Mouse (Mus musculus) WW6 (cell line): ENCODE measurements around the gene Fsip1.
"Not testable (repeated sequence)": the region's sequence is repeated elsewhere in the genome, so short reads cannot be mapped to it uniquely, and the experiment has no call there.

Experiments
- DNase-seq: peaks from one replicate; pipeline ENCODE4 v3.0.0-alpha.2; 2013; ENCODE audit warnings: low read depth, low spot score

Gene Fsip1

DNA sequence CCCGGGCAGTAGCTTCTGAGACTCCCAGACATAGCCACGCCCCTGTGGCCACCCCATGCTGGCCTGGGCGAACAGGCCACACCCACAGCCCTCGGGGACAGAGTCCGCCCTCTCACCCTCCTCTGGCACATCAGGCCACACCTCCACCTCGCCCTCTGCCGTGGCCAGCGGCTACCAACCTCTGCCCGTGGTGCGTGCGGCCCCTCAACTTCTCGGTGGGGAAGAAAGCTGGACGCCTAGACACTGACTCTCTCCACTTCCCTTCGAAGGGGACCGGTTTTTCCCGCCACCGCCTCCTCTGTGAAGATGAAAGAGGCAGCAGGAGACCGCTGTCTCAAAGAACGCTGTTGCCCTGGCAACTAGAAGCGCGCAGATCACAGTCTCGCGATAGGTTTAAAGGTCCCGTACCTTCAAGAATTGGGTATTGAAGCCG is at the start of gene Fsip1:
Fsip1 (minus strand) TSS at position 346 of the 433 bp plus-strand sequence.
- peak; percentile 81 for DNase-seq

DNA sequence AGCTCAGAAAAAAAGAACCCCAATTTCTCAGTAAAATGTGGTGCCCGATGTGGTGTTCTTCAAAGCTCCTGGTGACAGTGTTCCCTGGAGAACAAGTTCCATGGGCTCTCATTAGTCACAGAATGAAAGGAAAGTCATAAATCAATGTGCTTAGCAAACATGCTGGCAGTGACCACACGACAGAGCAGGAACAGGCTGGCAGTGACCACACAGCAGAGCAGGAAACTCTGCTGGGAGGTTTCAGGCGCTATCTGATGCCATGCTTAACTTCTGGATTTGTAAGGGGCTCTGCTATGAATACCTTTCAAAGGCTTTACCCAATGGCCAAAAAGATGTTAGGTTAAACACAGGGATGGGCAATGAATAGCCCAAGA is 49.7 kb upstream of the Fsip1 start:
- no peak for DNase-seq

DNA sequence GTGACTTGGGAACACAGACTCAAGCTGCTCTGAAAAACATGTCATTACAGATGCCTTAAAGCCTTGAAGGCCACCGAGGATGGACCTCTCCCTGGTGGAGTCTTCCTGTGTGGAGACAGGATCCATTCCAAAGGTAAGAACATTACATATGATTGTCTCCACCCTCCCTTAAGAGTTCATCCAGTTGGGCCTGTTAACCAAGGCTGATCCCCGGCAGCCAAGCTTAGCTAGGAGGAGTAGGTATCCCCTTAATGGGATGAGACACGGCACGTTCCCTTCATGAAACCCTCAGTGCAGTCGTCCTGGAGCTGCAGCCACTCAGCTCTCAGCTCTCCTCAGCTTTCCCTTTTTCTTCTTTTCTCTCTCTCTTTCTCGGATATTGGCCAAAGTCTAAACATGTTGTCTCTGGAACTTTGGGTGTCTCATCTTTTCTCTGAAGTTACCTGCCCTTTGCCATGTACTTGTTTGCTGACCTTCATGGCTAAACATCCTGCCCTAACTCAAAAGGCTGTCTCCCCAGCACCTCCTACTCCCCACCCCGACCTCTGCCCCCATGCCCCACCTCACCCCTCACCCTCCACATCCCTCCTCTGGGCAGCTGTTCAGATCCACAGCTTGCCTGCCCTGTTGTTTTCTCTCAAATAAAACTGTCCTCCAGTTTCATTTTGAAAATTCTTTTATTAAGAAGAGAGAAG is 49.2 kb upstream of the Fsip1 start:
- no peak for DNase-seq

DNA sequence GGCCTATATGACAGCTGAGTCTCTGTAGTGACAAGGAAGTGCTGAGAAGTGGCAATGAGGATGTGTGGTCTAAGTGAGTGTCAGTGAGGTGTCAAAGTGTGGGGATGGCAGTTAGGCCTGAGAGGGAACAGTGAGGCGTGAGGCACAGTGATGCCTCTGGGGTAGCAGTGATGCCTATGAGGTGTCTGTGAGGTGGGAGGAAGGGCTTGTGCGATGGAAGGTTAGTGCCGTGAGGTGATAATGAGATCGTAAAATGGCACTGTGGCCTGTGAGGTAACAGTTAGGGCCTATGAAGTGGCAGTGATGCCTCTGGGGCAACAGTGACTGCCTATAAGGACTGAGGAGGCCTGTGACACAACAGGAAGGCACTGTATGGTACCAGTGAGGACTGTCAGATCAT is 46.7 kb upstream of the Fsip1 start:
- no peak for DNase-seq

DNA sequence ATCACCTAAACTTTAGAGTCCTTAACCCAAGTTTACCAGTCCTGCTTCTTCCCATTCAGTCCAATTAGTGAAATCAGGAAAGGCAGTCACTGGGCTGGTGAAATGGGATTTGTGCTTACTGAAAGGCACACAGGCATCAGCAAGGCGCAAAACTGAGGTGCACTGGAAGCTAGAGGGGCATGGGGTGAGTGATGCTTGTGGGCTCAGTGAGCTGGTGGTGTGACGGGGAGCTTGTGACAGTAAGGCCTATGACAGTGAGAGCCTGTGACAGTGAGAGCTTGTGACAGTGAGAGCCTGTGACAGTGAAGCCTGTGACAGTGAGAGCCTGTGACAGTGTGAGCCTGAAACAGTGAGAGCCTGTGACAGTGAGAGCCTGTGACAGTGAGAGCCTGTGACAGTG is 44.9 kb upstream of the Fsip1 start:
- no peak for DNase-seq

DNA sequence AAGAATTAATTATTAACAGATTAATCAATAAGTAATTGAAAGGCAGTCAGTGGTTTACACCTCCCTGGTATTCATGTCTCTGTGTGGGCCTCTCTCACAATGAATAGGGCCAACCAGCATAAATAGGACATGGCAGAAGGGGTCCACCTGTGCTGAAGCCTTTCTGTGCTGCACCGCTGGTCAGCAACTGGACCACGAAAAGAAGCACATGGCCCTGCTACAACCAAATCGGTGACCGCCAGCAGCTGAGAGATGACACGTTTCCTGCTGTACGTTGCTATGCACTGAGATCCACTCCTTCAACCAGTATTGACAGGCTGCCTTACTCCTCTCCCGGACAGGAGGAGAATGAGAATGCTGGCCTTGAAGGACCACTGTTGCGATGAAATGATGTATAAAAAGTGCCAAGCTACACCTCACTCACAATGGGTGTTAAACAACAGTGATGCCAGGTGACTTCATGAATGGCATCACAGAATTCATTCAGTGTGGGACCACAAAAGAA is 44.3 kb upstream of the Fsip1 start:
- no peak for DNase-seq

DNA sequence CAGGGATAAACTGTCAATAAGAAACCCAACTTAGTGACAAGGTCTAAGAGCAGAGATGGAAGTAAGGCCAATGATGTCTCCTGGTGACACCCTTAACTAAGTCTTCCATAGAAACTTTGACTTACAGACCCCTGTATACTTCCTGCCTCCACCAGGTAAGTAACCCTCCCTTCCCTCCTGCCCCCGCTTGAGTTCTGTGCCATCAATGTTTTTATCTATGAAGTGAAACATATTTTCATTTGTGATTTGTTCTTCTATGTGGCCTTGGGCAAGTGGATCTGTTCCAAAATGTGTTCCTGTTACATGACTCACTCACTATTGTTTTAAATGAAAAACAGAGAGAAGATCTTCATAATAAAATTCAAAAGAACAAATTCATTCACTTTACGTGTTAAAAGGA is 43.2 kb upstream of the Fsip1 start:
- no peak for DNase-seq

DNA sequence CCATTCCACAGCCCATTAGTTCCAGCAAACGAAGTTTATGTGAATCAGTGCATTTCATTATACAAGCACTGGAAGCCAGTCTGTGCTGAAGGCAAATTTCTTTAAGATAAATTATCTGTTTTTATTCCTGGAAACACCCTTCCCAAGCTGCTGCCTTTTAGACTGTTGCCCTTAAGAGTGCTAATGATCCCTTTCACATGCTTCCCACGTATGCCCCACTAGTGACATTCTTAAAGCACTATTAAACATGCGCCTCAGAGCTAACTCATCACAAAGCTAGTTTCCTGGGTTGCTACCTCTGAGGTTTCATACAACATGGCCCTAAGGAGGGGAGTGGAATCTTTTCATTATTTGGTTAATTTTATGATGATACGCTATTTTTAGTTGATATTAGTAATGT is 41.8 kb upstream of the Fsip1 start:
- no peak for DNase-seq

DNA sequence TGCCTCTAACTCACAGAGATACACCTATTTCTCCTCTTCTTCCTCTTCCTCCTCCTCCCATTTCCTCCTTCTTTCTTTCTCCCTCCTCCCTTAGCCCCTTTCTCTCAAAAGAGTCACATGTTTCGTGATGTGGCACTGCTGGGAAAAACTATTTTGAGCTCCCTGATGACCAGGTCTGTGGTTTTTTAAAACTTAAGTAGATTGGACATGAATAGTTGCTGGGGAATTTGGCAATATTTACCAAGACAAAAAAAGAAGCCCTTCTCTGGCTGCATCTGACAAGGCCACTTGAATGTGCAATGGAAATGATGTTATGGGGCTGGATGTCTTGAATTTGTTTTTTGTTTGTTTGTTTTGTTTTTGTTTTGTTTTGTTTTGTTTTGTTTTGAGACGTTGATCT is 41.2 kb upstream of the Fsip1 start:
- DNase-seq: no peak

DNA sequence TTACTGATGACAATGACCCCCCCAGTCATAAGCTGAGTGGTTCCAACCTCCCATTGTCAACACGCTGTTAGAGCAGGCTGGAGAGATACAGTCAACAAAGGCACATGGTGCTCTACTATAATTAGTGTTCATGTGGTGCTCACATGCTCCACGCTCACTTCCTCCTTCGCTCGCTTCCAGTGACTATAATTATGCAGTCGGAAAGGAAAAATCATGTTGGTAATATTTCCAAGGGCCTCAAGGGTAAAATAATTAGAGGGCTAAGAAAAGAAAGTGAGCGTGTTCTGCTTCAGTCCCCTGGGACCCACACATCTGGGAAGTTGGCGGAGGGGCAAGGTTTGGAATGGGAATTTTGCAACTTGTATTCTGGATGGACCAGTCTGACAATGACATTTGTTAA is 38.7 kb upstream of the Fsip1 start:
- DNase-seq: no peak

DNA sequence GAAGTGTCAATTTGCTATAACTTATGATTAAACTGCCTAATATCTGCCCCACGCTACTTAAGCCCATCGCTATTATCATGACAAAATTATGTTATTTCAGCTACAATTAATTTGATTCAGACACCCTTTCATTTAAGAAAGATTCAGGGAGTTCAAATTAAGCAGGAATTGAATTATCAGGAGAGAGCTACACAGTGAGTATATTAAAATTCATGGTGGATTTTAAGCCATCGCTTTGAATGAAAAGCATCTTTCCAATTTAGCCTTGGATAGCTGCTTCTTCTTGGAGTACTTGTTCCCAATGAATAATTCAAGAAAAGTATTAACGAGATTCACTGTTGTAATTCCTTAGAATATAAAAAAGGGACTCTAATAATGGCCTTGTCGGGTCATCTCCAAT is 36.8 kb upstream of the Fsip1 start:
- DNase-seq: no peak

DNA sequence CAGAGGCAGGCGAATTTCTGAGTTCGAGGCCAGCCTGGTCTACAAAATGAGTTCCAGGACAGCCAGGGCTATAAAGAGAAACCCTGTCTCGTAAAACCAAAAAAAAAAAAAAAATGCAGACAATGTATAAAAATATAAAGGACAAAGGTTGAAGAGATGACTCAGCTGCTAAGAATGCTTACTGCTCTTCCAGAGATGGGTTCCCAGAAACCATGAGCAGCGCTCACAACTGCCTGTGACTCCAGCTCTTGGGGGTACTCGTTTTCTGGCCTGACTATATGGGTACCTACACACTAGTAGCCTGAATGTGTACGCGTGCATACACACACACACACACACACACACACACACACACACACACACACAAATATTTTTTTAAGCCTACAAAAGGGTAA is 32.3 kb upstream of the Fsip1 start:
- not testable (repeated sequence) for DNase-seq

DNA sequence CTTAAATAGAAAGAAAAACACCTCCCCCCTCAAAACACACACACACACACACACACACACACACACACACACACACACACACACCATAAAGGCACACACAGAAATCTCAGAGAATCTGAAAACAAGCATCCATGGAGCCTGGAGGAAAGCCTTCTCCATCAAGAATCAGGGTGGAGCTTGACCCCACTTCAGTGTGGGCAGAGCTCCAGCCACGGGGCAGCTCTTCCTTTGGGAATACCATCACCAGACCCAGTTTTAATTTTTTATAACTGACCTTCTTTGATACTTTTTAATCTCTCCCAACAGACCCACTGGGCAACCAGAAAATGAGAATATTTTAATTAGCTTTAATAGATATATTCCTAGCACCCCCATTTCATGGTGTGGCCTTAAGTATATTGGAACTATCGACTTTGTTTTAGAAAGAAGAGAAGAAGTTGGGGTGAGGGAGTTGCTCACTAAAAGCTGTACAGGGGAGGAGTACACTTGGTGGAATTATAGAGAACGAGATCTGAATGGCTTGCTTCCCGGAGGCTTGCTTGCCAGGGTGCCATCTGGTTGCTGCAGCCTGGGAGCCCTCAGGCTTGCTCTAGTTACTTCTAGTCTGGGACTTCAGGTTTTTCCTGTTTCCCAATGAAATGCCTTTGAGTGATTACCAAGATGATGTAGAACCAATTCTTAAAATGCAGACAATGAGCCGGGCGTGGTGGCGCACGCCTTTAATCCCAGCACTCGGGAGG is 31.7 kb upstream of the Fsip1 start:
- no peak for DNase-seq

DNA sequence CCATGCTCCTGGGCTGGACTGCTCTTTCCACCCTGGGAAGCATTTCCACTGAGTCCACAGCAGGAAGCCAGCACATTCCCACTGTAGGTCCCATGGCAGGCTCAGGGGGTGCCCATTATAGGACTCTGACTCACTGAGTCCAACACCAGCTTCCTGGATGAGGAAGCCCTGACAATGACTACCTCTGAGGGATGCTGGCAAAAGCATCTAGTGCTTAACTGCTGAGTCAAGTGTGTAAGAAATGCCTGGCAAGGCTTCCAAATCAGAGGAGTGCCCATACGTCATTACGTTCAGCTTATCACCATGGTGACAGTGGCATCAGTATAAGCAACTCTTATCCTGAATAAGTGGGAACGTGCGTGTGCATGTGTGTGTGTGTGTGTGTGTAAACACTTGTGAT is 30.9 kb upstream of the Fsip1 start:
- no peak for DNase-seq

DNA sequence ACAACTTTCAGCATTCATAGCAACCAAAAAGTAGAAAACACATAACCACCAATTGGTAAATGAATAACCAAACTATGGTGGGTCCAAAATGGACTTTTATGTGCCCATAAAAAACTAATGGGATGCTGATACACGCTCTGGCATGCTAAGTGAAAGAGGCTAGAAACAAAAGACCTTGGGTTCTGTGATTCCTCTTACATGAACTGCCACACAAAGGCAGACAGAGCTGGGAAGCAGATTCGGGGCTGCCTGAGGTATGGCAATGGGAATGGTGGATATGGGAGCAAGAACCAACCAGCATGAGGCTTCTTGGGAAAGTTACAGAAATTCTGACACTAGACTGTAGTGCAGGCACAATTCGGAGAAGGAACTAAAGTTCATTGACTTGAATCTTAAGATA is 25.7 kb upstream of the Fsip1 start:
- DNase-seq: no peak

DNA sequence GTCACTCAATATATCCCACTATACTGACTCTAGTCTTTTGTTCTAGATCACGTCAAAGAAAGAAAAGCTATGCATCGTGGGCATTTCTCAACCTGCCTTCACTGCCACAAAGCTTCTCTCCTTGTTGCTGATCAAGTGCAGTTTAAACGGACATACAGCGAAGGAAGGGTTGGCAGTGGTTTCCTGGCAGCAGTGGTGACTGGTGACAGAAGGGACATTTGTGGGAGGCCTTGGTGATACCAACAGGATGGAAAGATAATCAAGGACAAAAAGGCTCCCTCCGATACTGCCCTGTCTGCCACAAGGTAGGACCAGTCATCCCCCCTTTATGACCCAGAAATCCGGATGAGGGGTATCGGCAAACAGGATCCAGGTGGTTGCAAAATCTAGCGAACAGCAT is 21.5 kb upstream of the Fsip1 start:
- DNase-seq: no peak

DNA sequence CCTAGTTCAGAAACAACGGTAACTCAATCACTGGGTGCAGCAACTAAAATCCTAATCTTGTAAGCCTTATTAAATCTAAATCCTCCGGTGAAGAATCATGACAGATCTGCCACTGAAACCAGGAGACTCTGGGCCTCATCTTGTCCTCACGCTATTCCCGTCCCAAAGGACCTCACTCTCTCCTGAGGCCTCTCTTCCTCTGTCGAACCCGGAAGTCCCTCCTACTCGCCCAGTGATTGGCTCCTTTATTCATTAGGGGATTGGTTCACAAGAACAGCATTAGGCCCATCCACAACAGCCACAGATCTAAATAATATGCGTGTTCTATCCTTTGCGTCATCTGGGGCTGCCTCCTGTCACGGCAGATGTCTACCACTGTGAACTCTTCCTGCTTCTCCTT is 14.8 kb upstream of the Fsip1 start:
- no peak for DNase-seq

DNA sequence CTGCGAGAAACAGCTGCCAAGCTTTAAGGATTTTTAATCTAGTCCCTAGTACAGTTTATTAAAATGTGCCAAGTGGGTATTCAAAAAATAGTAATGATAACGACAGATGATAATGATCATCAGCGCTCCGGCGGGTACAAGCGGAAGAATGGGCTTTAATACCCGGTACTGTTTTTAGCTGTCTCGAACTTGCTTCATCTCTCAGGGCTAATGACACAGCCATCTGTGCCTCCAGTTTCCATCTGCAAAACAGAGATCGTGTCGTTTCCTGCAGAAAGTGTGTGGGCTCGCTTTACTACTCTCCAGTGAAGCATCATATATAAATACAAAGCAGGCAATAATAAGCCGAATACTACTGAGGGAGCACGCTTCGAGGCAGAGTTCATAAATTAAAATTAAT is 13.4 kb upstream of the Fsip1 start:
- no peak for DNase-seq

DNA sequence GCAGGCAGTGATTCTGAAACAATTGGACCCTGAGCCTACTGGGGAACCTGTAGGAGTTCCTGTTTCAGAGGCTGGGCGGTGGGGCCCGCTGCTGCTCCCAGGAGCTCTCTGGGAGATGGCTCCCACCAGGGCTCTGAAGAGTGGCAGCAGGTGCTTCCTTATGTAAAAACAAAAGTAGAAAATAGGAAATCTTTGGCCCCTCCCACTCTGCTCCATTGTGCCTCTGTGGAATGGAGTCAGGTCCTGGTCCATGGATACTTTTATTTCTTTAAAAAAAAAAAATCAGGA is 7.1 kb upstream of the Fsip1 start:
- no peak for DNase-seq

DNA sequence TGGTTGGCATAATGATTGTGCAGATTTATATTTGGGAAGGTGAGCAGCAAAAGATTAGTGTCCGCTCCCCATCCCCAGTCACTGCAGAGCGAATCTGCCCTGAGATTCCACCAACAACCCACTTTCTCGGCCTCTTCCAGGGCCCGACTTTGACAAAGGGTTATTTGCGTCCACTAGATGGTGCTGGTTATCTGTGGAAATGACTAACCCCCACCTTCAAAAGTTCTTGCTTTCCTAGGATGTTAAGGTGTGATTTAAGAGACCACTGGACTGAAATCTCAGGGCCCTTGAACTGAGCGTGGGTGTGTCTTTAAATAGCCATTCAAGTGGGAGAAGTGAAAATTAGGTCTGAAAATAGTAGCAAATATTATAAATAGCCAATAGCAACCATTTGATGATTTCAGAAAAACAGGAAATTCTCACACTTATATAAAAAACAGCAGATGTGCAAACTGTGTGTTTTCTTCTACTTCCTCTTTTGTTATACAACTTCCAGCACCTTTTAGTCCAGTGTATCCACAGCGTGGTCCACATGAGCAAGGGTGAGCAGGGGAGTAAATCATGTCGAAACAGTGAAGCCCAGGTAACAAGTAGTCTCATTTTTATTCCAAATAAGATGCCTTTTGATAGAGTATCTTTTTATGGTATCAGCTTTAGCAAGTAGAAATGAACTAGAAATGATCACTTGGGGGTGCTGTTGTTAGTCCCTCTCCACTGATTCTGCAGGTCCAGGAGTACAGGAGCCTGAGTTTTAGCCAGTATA is 6.6 kb upstream of the Fsip1 start:
- DNase-seq: no peak

DNA sequence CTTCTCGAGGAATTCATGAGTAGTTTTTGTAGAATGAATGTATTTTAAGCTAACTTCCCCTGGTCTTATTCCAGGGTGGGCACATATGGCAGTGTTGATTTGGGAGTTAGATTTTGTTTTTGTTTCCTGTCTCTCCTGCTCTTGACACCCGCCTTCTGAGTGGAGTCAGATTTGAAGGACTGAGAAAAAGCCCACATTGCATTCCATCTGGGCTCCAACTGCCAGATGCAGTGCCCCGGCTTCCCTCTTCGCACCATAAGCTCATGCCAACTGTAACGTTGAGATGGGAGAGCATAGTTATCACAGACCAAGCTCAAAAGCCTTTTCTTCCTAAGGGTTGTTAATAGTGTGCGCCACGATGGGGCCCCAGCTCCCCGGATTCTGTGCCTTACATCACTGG is 5.9 kb upstream of the Fsip1 start:
- no peak for DNase-seq

DNA sequence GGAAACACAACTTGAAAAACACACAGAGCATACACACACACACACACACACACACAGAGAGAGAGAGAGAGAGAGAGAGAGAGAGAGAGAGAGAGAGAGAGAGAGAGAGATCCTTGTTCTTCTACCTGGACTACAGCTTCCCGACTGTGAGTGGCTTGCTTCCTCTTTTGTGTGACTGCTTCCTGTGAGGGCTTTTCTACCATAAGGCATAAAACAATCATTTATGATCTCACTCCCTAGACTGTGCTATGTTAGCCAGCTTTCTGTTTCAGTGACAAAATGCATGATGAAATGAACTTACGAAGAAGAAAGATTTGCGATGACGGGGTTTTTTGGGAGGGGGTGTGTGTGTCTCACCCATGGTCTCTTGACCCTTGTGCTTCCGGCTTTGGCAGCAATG is 3.0 kb upstream of the Fsip1 start:
- DNase-seq: no peak

DNA sequence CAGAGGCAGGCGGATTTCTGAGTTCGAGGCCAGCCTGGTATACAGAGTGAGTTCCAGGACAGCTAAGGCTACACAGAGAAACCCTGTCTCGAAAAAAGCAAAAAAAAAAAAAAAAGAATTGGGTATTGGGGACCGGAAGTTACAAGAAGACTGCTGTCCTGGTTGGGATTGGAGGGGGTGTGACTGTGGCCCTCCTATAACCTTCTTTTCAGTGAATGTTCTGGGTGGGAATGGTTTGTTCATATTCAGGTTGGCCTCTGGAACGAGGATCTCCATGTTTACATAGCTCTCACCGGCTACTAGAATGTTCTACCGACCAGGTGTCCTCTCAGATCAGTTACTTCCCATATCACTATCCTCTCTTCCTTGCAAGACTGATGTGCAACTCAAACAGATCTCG is 328 bp upstream of the Fsip1 start:
- no peak for DNase-seq
